Mouse (Mus musculus): ENCODE results near the gene Ptdss2.

DNA sequence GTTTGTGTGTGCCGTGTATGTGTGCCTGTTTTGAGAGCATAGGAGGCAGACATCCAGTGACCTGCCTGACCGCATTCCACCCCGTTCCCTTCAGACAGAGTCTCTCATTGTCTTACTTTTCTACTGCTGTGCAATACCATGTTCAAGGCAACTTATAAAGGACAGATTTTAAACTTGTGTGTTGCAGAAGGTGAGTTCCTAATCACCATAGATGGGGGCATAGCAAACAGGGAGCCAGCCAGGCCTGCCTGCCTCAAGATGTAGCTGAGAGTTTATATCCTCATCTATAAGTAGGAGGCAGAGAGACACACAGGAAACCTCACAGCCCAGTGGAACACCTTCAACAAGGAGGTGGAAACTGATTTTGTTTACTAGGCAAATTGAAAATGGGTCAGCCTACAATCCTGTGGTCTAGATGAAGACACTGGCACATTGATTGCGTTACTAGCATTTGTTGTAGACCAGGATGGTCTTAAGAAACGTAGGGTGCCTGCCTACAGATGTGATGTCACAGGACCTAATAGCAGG is 51.2 kb downstream of the Ptdss2 start:
- TF ChIP-seq CTCF (IDR thresholded peaks at IDR 0.05; ENCODE audit: control insufficient read depth, insufficient read depth, insufficient replicate concordance, low read depth, low read length) (no peak), POLR2A (IDR thresholded peaks at IDR 0.05; ENCODE audit: control insufficient read depth, low read depth, low read length) (no peak)
